Mouse (Mus musculus) layer of hippocampus, postnatal 36 days (tissue): ENCODE measurements at regions not wholly inside any gene's neighbourhood (a gene's known extent, or its start where the extent isn't known, plus 50 kb on each side); places are given as distances from the start of the nearest gene placed in this dataset.
"Not testable (repeated sequence)": the region's sequence is repeated elsewhere in the genome, so short reads cannot be mapped to it uniquely, and the experiment has no call there.

ENCODE experiments used
- DNase-seq, 2 experiments: peaks; one replicate each; pipeline ENCODE4 v3.0.0; 2022

GRCm38 (mm10) chr1:157622156-157622555, 115.6 kb downstream of the Sec16b start:
- DNase-seq, result not testable (repeated sequence)

GRCm38 (mm10) chr1:157632586-157632985, 126.1 kb downstream of the Sec16b start:
- DNase-seq, result no peak

GRCm38 (mm10) chr1:157633470-157633869, 126.9 kb downstream of the Sec16b start:
- no peak for DNase-seq

- no peak for DNase-seq
Observed at GRCm38 (mm10) chr1:157635776-157636175, 129.2 kb downstream of the Sec16b start.

GRCm38 (mm10) chr1:157643524-157643923, 137.0 kb downstream of the Sec16b start:
- DNase-seq, result no peak

GRCm38 (mm10) chr1:157645682-157646421, 139.3 kb downstream of the Sec16b start:
- no peak for DNase-seq

GRCm38 (mm10) chr1:157655446-157655845, 148.9 kb downstream of the Sec16b start:
- DNase-seq, result peak; percentile 7 to 10

GRCm38 (mm10) chr1:157669626-157670025, 163.1 kb downstream of the Sec16b start:
- DNase-seq, result no peak

GRCm38 (mm10) chr1:157684356-157684755, 177.8 kb downstream of the Sec16b start:
- DNase-seq, result no peak

GRCm38 (mm10) chr1:157695198-157695597, 188.7 kb downstream of the Sec16b start:
- no peak for DNase-seq

GRCm38 (mm10) chr1:157703639-157704038, 197.1 kb downstream of the Sec16b start:
- no peak for DNase-seq

- DNase-seq, result no peak
Observed at GRCm38 (mm10) chr1:157705364-157705763, 198.8 kb downstream of the Sec16b start.

GRCm38 (mm10) chr1:157707256-157707655, 200.7 kb downstream of the Sec16b start:
- no peak for DNase-seq

GRCm38 (mm10) chr1:157709117-157709516, 202.6 kb downstream of the Sec16b start:
- DNase-seq, result no peak

- no peak for DNase-seq
Observed at GRCm38 (mm10) chr1:157710870-157711269, 204.3 kb downstream of the Sec16b start.

- DNase-seq, result no peak
Observed at GRCm38 (mm10) chr1:157712519-157712918, 206.0 kb downstream of the Sec16b start.

- no peak for DNase-seq
Observed at GRCm38 (mm10) chr1:157713851-157714250, 207.3 kb downstream of the Sec16b start.

GRCm38 (mm10) chr1:157715632-157716031, 209.1 kb downstream of the Sec16b start:
- no peak for DNase-seq

GRCm38 (mm10) chr1:157717131-157717530, 210.6 kb downstream of the Sec16b start:
- no peak for DNase-seq

- no peak for DNase-seq
Observed at GRCm38 (mm10) chr1:157721946-157722345, 215.4 kb downstream of the Sec16b start.

- DNase-seq, result no peak
Observed at GRCm38 (mm10) chr1:157731124-157731523, 224.6 kb downstream of the Sec16b start.

- DNase-seq, result no peak
Observed at GRCm38 (mm10) chr1:157740725-157741665, 234.5 kb downstream of the Sec16b start.

- DNase-seq, result peak; percentile 30 to 70
Observed at GRCm38 (mm10) chr1:157745611-157746010, 239.1 kb downstream of the Sec16b start.
